Mouse (Mus musculus): ENCODE results near the gene Golga7b. TPM values are rescaled to one million over a fixed set of nuclear protein-coding genes. Genes with fewer than 3 reads are reported as not detected.

Golga7b gene
- total RNA-seq, 2 experiments from 2014 or later, result 90.9 to 93.8 TPM

DNA sequence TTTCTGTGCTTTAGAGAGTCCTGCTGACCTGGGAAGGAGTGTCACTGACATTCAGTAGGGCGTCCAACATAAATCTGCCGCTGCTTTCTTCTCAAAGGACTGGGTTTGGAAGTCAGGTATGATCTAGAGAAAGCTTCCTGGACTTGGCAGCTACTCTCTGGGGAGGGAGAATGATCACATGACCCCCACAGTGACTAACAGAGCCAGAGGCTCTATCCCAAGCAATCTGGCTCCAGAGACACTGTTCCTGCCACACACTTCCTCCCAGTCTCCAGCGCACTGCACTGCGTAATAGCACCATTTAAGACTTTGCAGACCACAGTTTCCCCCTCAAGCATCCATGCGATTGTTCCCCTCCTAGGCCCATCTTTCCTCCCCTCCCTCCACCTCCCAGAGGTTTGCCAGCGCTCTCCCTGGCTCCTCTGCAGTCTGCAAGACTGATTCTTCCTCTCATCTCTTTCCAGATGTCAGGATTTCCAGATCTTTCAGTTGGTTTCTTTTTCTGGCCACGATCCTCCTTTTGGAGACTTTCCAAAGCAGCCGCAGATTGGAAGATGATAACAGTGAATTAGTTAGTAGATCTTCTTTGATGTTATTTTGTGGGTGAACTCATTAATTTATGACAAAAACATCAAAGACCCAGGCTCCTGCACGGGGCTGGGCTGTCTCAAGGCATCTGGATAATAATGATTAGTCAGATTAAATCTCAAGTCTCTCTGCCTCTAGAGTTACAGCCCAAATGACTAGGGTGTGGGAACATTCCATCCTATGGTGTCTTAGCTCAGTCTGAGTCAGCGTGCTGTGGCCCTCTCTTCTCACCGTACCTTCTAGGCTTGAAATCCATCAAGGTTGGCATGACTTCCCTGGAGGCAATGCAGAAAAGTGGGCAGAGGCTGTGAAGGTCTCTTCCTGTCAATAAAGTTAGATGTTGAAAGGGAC is 2.9 kb downstream of the Golga7b start:
- DNase-seq (ENCODE audit: low spot score in 2 of 2), result no peak

DNA sequence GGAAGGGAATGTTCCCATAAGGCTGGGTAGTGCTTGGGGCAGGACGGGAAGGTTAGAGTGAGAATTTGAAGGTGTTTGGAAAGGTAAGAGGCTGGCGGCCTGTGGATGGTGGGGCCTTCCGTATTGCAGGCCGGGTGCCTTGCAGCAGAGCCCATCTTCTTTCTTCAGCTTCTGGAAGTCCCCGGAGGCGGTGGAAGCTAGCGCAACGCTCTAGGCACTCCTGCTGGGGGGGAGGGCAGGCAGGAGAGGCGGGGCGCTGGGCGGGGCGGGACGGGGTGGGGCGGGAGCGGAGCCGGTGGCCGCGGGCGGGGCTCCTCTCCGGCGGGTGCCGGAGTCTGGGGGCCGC is 8.0 kb downstream of the Golga7b start:
- peak in 1 of 2 experiments; percentile 41 for DNase-seq (ENCODE audit: low spot score in 2 of 2)

DNA sequence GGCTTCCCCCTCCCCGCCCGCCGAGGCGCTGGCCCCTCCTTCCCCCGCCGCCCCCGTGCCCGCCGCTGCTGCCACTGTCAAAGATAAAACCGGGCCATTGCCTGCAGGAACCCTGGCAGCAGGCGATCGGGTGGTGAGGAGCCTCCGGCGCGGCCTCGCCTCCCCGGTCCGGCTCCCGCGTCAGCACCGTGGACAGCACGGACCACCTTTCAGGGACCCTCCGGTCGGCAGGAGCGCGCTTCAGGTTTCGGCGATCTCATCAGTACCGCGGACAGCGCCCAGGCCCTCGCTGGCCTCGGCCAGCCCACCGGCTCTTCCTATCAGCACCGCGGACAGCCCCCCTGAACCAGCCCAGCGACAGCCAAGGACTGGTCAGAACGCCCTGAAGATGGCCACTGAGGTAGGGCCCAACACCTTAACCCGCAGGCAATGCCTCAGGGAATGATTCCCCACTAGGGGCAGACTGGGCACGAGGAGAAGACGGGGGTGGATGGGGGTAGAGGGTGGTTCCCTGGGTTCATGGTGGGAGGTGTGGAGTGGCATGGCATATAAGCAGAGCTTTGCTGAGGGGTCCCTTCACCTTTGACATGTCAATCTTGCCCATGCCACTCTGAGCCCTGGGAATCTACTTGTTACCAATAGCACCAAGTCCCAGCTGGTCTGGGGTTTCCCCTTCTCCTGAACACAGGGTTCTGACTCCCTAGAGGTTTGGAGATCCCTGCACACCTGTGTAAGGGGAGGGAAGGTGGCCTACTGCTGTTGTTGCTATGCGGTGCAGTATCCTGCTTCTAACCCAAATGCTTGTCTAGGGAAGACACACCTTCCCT is 8.6 kb downstream of the Golga7b start:
- peak; percentile 78 to 83 for DNase-seq (ENCODE audit: low spot score in 2 of 2)

DNA sequence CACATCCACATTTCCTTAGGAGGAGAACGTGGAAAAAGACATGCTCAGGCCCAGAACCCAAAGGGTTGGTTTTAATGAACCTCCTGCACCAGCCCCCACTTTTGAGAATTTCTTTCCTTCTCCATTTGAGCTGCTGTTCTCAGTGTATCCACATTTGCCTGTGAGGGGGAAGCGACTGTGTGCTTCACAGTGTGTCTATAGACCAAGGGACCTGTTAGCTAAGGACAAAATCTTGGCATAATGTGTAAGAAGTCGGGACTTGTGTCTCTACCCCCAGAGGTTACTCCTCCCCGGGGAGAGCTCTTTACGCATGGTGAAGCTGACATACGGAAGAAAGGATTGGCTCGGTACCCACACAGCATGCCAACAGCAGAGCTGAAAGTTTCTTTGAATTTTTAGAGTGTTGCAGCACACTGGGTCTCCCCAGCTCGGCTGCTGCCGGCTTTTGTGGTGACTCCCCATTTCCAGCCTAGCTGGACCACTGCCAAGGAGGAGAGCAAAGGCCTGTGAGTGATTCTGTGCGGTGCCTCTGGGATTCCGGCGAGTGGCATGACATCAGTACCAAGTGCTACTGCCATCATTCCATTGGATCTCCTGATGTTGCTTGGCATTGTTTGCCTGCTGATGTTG is 9.4 kb downstream of the Golga7b start:
- peak; percentile 34 to 45 for DNase-seq (ENCODE audit: low spot score in 2 of 2)

DNA sequence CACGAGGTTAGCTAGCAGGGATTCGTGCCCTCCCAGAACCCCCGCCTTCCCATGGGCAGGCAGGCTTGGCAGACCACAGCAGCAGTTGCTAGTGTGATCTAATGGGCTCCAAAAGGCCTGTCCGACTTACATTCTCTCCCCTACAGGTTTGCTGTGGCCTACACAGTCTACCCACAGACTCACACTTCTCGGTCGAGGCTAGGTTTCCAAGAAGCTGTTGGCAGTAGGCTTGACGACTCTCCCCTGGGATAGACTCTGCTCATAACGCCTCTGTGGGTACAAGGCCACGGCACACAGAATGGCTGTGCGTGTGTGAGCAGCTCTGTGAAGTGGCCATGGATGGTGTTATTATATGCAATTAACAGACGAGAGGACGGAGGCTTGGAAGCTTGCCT is 9.9 kb downstream of the Golga7b start:
- DNase-seq (ENCODE audit: low spot score in 2 of 2), result no peak

DNA sequence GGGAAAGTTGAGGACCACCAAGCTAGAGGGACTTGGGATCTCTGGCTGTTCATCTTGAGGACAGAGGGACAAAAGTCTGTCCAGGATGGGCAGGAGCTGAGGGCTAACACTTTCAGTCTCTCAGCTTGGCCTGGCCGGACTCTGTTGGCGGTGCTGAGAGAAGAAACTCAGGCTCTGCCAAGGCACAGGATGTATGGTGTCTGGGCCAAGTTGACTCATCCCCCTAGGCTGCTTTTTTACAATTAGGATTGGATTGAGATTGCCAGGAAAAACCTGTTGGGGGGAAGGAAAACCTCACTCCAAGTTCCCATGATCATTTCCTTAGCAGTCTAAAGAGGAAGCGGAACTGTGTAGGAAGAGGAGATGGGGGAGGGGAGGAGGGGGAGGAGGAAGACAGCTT is 10.7 kb downstream of the Golga7b start:
- no peak for DNase-seq (ENCODE audit: low spot score in 2 of 2)

DNA sequence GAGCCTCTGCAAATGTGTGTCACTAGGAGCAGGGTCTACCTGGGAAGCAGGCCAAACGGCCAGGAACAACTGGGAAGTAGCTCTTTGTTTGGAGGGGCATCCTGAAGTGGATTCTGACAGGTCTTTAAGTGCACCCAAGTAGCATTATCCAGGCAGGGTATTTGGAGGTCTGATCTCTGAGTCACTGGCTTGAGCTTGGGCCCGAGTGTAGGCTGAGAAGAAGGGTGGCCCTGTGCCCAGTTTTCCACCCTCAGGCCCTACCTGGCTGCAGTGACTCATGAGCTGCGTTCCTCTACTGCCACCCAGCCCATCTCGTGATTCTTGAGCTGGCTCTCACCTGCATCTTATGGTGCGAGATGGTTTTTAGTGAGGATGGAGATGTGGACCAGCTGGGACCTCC is 11.2 kb downstream of the Golga7b start:
- DNase-seq (ENCODE audit: low spot score in 2 of 2), result no peak

DNA sequence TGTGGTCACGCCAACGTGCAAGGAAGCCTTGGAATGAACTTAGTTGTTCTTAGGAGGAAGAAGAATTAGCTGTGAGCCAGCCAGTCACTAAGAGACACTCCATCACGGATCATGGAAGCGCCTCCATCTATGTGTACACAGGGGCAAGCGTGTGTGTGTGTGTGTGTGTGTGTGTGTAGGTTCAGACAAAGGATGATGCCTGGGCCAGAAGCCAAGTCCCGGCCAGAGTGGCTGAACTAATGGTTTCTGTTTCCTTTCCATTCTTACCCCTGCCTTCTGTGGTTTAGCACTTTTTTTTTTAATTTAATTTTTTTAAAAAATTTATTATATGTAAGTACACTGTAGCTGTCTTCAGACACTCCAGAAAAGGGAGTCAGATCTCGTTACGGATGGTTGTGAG is 13.1 kb downstream of the Golga7b start:
- DNase-seq (ENCODE audit: low spot score in 2 of 2), result no peak

DNA sequence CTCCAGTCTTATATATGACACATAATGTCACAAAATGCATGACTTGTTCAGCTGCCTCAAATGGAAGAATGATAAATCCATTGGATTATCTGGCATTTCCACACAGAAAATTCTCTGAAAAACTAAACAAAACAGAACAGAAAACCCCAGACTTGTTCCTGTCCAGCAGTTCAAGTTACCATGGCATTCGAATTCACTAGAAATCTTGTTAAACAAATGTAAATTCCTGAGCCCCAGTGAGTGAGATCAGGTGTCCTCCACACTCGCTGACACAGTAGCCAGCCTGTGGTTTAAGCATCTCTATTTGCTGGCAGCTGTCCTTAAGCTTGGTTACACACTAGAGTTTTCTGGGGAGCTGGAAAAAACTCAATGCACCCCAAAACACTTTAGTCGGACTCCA is 16.1 kb downstream of the Golga7b start:
- DNase-seq (ENCODE audit: low spot score in 2 of 2), result no peak

DNA sequence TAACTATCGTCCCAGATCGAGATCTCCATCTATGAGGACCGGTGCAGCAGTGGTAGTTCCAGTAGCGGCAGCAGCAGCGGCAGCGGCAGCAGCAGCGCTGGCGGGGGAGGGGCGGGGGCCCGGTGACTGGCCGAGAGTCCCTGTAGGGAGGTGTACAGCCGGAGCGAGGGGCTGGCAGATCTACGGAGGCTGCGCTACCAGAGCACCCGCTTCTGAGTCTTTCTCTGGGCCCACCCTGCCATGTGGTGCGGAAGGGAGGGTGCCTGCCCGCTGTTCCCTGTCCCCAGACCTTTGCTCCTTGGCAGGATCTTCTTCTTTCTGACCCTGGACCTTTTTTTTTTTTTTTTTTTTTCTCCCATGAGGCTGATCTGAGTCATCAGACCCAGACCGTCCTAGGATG is 21.0 kb downstream of the Golga7b start:
- peak in 1 of 2 experiments; percentile 40 for DNase-seq (ENCODE audit: low spot score in 2 of 2)

DNA sequence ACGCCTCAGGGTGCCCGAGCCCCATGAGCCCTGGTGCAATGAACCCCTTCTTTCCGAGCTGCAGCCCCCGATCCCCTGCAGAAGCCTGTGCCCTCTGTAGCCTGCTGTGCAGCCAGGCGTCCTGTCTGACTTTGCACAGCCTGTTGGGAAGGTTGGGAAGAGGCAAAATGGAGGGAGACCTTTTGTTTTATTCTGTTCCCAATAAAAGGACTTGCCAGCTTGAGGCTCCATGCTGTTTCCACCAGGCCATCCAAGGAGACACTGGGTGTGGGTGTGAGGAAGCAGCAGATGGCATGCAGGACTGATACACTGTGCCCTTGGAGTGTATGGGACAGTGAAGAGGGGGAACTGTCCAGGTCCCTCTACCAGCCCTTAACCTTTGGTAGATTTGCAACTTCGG is 22.7 kb downstream of the Golga7b start:
- no peak for DNase-seq (ENCODE audit: low spot score in 2 of 2)

DNA sequence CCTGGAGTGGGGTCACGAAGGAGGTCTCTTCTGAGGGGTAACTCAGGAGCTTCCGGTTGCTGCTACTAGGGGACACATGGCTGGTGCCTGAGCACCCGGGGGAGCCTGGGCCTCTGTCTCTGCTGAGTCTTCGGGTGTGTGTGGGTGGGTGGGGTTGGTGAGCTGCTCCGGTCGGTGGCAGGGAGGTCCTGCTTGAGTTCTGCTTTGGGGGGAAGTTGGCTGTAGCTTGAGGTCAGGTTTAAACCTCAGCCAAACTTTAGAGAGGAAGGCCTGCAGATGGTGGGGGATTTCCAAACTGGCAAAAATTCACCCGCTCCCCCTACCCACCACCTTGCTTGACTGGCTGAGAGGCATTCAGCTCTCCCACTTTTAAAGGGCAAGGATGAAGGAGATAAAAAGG is 23.8 kb downstream of the Golga7b start:
- no peak for DNase-seq (ENCODE audit: low spot score in 2 of 2)

DNA sequence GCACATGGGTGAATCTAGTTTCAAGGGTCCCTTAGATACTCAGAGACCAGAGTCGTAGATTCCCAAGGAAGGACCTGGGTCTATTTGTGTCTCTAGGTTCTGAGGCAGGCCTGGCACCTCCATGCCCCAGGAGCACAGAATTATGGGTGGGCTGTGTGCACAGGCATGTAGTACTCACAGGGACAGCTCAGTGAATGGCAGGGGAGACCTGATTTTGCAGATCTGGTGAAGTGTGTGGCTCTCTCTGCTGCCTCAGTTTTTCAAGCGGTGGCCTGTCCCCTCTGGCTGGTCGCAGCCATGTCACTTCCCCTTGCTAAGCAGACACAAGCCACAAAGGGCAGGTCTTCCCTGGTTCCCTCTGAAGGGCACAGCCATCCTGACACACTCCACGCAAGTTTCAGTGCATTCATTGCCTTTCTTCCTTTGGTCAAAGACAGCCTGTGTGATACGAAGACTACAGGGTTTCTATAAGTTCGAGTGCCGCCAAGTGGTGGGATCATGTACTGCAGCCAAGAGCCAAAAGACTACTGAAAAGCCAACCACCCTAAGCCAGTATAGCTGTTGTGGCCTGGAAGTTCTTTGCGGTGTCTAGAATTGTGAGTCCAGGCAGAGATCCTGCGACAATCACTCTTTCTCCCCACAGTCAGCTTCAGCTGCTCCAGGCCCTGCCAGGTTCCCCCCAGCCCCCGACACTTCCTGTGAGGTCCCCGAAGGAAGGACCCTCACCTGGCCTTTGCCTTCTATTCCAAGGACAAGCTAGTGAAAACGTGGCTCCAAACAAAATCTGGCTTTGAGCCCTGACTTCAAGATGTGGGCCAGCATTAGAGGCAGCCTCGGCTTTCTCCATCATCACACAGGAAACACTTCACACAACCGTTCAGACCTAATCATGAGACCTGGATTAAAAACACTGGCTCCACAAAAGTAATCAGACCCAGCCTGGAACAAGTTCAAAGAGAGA is 24.9 kb downstream of the Golga7b start:
- DNase-seq (ENCODE audit: low spot score in 2 of 2), result peak; percentile 94 to 96

DNA sequence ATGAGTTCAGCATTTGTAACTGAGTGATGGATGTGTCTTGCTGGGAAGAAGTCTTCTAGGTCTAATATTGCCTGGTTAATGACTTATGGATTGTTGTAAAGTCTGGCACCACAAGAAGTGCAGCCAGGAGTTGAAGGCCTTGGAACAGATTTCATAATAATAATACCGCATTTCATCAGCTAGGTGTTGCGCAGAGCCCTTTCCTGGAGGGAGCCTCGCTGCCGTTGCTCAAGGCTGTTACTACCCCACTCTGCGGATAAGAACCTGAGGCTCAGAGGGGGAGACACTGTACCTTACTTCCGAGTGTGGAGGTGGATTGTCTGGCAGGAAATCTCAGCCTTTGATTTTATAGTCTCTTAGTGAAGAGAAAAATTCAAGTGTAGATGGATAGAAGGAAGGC is 29.9 kb downstream of the Golga7b start:
- DNase-seq (ENCODE audit: low spot score in 2 of 2), result no peak

DNA sequence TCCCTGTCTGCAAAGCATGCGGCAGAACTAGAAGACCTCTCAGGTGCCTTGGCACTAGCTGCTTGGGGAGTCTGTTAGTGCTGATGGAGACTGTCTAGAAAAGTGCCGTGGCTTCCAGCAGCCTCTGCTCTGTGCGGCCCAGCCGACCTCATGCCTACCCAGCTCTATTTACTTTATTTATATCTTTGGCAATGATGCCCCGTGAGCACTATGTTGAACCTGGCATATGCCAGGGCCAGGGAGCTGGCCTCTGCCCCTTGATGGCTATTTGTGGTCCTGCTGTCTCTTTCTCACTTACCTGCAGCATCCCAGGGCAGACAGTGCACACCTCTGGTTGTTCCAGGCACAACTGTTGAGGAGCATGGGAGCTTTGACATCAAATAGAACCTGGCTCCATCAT is 31.1 kb downstream of the Golga7b start:
- DNase-seq (ENCODE audit: low spot score in 2 of 2), result no peak

DNA sequence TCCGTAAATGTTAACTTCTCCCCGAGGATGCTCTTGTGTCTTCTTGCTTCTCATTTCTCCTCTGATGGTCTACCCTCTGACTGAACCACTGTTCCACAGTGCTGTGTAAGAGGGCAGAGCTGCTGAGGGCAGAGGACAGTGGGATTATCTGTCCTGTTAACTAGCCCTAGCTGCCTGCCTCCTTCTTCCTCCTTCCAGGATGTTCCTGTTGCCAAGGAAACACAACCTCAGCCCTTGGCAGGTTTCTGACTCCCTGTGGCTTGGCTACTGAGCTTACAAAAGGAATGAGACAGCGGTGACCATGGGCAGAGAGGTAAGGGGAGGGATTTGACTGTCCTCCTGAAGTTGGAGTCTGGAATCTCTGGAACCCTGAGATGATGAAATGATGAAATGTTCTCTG is 32.2 kb downstream of the Golga7b start:
- DNase-seq (ENCODE audit: low spot score in 2 of 2), result no peak

DNA sequence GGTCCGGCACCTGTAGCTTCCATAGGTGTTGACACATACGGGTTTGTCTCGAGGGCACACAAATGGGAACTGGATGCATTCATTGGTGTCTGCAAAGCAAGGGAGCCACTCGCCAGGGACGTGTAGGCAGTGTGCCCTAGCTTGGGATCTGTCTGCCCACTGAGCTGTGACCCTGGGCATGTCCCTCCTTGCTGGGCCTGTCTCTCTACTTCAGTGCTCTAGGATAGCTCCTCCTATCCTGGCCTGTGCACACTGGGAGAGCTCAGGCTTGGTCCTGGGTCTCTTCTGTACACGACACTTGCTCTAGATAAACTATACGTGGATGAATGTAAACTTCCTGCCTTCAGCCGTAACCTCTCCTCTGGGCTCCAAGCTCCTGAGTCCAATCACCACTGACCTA is 36.8 kb downstream of the Golga7b start:
- DNase-seq (ENCODE audit: low spot score in 2 of 2), result no peak

DNA sequence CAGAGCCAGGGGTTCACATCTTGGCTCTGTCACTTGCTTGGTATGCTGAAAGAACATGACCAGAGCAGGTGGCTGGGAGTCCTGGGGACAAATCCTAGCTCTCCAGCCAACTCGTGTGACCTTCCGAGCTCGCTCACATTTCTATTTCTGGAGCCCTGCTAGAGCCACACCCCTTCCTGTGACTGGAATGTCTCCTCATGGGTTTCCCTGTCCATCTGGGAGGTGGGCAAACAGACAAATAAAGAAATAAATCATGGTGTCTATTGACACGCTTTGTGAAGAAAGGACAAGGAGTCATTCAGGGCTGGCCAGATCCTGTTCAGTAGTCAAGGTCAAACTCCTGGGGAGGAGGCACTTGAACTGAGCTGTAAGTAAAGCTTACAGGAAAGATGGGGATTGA is 41.0 kb downstream of the Golga7b start:
- DNase-seq (ENCODE audit: low spot score in 2 of 2), result no peak

DNA sequence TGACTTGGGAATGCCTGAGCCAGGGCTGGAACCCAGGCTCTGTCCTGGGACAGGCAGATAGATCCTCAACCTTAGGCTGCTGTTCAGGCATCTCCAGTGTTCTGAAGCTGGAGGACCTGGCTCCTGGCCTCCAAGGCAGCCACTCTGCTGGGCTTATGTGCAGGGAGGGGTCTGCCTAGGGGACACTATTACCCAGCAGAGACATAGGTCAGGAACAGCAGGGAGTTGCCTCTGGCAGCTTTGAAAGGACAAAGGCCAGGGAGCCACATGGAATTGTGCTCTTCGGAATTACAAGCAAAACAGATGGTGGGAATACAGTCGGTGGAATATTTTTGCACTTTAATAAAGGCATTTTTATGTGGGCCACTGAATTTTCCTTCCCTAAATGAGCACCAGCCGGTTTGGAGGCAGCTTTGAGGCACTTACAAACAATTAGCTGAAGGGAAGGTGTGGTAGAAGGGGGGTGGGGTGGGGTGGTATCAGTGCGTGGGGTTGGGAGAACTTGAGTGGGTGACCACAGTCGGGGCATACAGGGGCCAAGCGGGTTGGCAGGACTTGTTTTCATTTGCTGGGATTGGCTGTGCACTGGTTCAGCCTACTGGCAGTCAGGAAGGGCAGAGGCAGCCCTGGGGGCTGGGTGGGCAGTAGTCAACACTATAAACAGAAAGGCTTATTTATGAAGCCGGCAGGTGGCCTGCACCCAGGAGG is 43.7 kb downstream of the Golga7b start:
- DNase-seq (ENCODE audit: low spot score in 2 of 2), result no peak

DNA sequence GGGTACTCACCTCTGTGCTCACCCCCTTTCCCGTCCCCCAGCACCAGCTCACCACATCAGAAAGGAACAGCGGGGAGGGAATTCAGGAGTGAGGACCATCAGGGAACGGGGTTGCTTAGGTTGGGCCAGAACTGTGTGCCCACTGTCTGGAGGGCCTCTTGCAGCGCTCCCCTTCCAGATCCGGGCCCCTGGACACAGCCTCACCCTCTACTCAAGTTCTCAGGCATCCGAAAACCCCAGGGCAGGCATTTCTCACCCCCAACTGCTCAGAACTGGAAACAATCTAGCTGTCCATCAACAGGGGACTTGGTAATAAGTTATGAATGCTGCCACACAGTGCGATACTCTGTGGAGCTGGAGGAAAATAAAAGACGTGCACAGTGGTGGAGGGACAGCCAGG is 44.7 kb downstream of the Golga7b start:
- DNase-seq (ENCODE audit: low spot score in 2 of 2), result no peak
